Mouse (Mus musculus) liver, adult 2 months (tissue): ENCODE results near the gene Hes6. TPM values are rescaled to one million over a fixed set of nuclear protein-coding genes. Genes with fewer than 3 reads are reported as not detected.
A peak's percentile ranks its signal among the peaks of the same experiment; 100 is the strongest.

Experiments used
- DNase-seq: peaks from one replicate; pipeline ENCODE4 v3.0.0-alpha.2; 2011; ENCODE audit warnings: low read depth, low spot score; ENCODE audit errors: extremely low read depth
- H3K27ac ChIP-seq: fragments of 200-500 bp; replicated peaks from 2 replicates; pipeline ENCODE4 v1.5.1; 2012; ENCODE audit warnings: low read depth, mild to moderate bottlenecking, control low read depth, inconsistent platforms, low read length; ENCODE audit not compliant: insufficient read depth
- H3K27me3 ChIP-seq: fragments of 200-500 bp; 2 replicates; pipeline ENCODE4 v1.6.1; 2012; ENCODE audit warnings: mild to moderate bottlenecking, moderate library complexity, low read length, inconsistent platforms; ENCODE audit not compliant: control insufficient read depth, insufficient read depth
- H3K36me3 ChIP-seq: fragments of 200-500 bp; 2 replicates; pipeline ENCODE4 v1.6.1; 2012; ENCODE audit warnings: low read length, inconsistent platforms; ENCODE audit not compliant: control insufficient read depth, insufficient read depth
- H3K4me1 ChIP-seq: fragments of 200-500 bp; 2 replicates; pipeline ENCODE4 v1.6.1; 2011; ENCODE audit warnings: low read length; ENCODE audit not compliant: control insufficient read depth, insufficient read depth
- H3K4me3 ChIP-seq: fragments of 200-500 bp; 2 replicates; pipeline ENCODE4 v1.5.1; 2011; ENCODE audit warnings: low read depth, mild to moderate bottlenecking, control low read depth, low read length, moderate library complexity; ENCODE audit not compliant: insufficient read depth
- H3K79me2 ChIP-seq: fragments of 200-500 bp; 2 replicates; pipeline ENCODE4 v1.6.1; 2012; ENCODE audit warnings: inconsistent platforms, mild to moderate bottlenecking, low read length, moderate library complexity; ENCODE audit not compliant: control insufficient read depth, insufficient read depth
- H3K9ac ChIP-seq: fragments of 200-500 bp; 2 replicates; pipeline ENCODE4 v1.6.1; 2012; ENCODE audit warnings: low read depth, mild to moderate bottlenecking, control low read depth, inconsistent platforms, low read length
- CTCF ChIP-seq: fragments of 200-500 bp; IDR thresholded peaks from 2 replicates; pipeline ENCODE4 v1.5.1; 2011; ENCODE audit warnings: low read depth, low read length, control low read depth
- POLR2A ChIP-seq: fragments of 200-500 bp; IDR thresholded peaks from 2 replicates; pipeline ENCODE4 v1.6.1; 2011; ENCODE audit warnings: low read length, control low read depth; ENCODE audit not compliant: insufficient read depth; ENCODE audit errors: extremely low read depth
- WGBS: fragments of 180-500 bp; shearing (Covaris S2); methylation state at CpG from one replicate; pipeline ENCODE4 v1.1.7; 2018; 5-methylcytosine and 5-hydroxymethylcytosine counted together
- polyA plus RNA-seq: library from polyadenylated mRNA; depleted of rRNA; stranded (reverse); fragments of >200 nt; gene quantifications from 2 replicates; pipeline ENCODE4 v1.2.3, GENCODE M21; 2012; rRNA removed
- total RNA-seq: library from RNA; depleted of rRNA; stranded (reverse); fragments of >200 nt; gene quantifications from 2 replicates; pipeline ENCODE4 v1.2.3, GENCODE M21; 2014; rRNA removed

Hes6 gene
- total RNA-seq (64.6 and 97.0 TPM in 2 replicates), polyA plus RNA-seq (107 and 112 TPM in 2 replicates)

DNA sequence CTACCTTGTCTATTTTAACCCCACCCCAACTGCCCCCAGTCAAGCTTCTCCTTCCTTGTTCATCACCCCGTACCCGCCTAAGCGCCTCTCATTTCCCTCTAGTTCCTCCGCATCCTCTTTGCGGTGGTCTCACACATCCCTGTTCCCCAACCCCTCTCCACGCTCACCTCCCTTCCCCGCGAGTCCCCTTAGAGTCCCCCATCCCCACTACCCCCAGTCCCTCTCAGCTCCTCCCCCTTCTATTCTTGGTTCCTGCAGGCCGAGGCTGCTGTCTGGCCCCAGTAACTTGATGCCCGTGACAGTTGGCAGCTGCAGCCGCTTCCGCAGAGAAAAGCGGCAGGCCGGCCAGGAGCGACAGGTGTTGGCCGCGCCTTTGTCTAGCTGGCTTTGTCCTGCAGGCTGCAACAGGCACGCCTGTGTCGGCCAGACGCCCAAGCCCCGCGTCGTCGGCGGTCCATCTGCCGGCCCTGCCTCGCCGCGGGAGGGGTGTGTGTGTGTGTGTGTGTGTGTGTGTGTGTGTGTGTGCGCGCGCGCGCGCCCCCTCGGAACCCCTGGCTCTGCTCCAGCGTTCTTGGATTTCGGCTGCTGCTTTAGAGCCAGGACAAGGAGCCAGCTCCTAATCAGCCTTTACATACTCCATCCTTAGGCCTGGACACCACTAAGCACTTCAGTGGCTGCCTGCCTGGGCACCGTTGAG lies at the start of gene Hes6:
TSS of gene Hes6 (minus strand) at position 141 of the 697 bp plus-strand sequence.
- H3K4me3 ChIP-seq = peak within 1 kb of the TSS; percentile 92

DNA sequence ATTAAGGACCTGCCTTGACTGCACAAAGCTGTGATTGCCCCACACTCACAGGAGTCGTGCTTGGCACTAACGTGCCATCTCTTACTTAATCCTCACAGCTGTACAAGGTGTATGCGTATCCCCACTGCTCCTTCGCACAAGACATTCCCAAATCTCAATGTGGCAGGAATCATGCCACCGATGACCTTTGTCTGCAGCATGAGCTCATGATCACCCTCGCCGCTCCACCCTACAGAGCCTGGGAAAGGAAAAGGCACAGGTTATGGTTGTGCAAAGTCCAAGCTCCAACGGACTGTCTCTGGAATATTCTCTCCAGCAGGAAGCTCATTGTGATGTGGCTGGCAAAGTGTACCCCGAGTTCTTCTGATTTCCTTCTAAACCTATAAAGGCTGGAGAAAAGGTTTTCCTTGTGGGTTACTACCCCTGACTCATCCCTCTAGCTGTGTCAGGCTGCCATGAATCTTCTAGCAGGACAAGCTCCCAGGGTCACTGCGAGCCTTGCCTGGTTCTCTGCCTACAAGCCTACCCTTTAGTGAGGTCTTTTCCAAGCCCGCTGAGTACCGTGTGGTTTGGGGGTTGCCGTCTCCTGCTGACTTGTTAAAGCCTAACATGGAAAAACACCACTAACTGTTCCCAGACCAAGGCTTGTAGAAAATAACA lies 49.6 kb upstream of the Hes6 start:
- Histone ChIP-seq H3K27me3 (no peaks in the 10 kb centered on the region), H3K4me1 (peaks cover 27% of the 10 kb centered on the region), H3K79me2 (peaks cover 3% of the 10 kb centered on the region; the same call in 1 of the 2 replicates), H3K4me3 (no peak overlapping the region), H3K36me3 (no peaks in the 10 kb centered on the region), H3K9ac (no peak overlapping the region; the same call in 1 of the 2 replicates), H3K27ac (peak overlapping the region; percentile 59)
- peak; percentile 89 for DNase-seq
- TF ChIP-seq CTCF (no peak), POLR2A (no peak)
- 51% methylated on average over 13 of the region's 13 CpGs for WGBS

More for the DNA sequence above, at the start of gene Hes6:
- no peaks in the 10 kb centered on the region for H3K27me3 ChIP-seq
- H3K36me3 ChIP-seq = peaks cover 5% of the 10 kb centered on the region
- H3K9ac ChIP-seq = peak within 1 kb of the TSS; percentile 95
- WGBS = 3% methylated on average over 39 of the region's 39 CpGs
- H3K27ac ChIP-seq = peak within 1 kb of the TSS; percentile 91
- H3K4me1 ChIP-seq = peaks cover 14% of the 10 kb centered on the region
- H3K79me2 ChIP-seq = no peaks in the 10 kb centered on the region
- DNase-seq = peak; percentile 79
- TF ChIP-seq POLR2A = no peak
- TF ChIP-seq CTCF = no peak

DNA sequence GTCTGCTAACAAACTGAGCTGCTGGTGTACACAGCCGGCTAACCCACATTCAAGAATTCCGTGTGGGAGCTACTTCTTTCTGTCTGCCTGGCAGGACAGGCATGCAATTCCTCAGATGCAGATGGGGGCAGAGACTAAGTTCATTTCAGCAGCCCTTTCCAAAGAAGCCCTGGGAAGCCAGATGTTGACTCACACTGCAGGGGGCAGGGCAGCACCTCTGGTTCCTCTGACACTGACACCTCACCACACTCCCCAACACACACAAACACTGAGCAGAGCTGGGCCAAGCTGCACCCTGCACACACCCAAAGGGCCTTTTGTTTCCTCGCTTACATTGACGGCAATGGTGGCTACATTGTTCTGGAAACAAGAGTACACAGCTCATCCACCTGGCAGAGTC lies 46.7 kb upstream of the Hes6 start:
- WGBS = 40% methylated on average over 4 of the region's 4 CpGs
- Histone ChIP-seq H3K36me3 (no peaks in the 10 kb centered on the region), H3K4me3 (no peak overlapping the region), H3K79me2 (peaks cover 3% of the 10 kb centered on the region; the same call in 1 of the 2 replicates), H3K27ac (no peak overlapping the region), H3K27me3 (no peaks in the 10 kb centered on the region), H3K9ac (no peak overlapping the region), H3K4me1 (peaks cover 41% of the 10 kb centered on the region)
- no peak for DNase-seq
- TF ChIP-seq CTCF (peak; percentile 35; the same call in 1 of the 2 replicates), POLR2A (no peak)

DNA sequence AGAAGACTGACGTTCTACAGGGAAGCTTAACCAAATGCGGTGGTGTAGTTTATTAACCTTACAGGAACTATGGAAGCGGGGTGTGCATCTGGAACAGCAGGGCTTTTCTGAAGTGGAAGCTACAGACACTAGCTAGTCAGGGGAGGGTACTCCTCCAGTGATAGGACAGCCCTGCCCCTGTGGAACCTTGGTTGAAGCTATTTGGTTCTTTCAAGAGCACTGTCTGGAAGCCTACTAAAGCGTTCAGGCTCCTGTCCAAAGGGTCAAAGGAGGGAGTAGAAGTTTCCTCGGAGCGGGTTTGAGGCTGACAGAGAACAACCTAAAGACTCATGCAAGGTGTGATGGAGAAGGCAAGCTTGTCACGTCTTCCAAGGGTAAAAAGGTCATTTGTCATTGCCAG lies 46.2 kb upstream of the Hes6 start:
- 27% methylated on average over 7 of the region's 7 CpGs for WGBS
- Histone ChIP-seq H3K4me1 (peaks cover 41% of the 10 kb centered on the region), H3K27ac (no peak overlapping the region), H3K36me3 (no peaks in the 10 kb centered on the region), H3K9ac (no peak overlapping the region), H3K27me3 (no peaks in the 10 kb centered on the region), H3K4me3 (no peak overlapping the region), H3K79me2 (peaks cover 6% of the 10 kb centered on the region; the same call in 1 of the 2 replicates)
- TF ChIP-seq POLR2A = no peak
- TF ChIP-seq CTCF = no peak
- no peak for DNase-seq

DNA sequence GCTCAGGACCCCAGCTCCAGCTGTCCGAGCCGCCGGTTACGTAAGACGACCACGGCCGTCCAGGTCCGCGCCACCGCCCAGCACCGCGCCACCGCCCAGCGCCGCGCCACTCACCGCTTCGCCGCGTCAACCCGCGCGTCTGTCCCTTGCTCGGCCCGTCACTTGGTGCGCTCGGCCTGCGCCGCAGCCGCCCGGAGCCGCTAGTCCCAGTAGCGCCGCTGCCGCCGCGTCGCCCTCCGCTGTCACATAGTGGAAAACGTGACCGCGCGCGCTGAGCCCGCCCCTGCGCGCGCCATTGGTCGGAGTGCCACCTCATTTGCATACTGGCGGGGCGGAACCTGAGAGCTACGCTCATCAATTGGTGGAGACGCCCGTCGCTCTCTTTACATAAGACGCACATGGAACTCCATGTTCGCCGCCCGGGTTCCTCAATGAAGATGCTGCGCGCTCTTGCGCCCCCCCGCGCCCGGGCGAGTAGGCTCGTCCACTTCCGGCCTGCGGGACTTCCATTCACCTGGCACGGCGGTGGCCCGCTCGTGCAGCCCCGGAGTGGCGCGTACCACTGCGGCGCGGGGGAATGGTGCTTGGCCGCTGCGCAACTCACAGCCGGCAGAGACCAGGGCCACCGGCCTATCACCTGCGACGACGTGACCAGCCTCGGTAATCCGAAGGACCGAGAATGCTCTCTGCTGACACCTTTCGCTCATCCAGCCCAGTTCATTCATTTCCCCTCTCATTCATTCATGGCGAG lies 45.4 kb upstream of the Hes6 start, which contains the start of gene Per2:
TSS of gene Per2 (minus strand) at position 266 of the 751 bp plus-strand sequence.
- DNase-seq = peak; percentile 94
- Histone ChIP-seq H3K4me1 (peaks cover 43% of the 10 kb centered on the region), H3K4me3 (peak within 1 kb of the TSS; percentile 75), H3K9ac (peak within 1 kb of the TSS; percentile 98), H3K27me3 (no peaks in the 10 kb centered on the region), H3K27ac (peak within 1 kb of the TSS; percentile 89), H3K79me2 (peaks cover 15% of the 10 kb centered on the region; the same call in 1 of the 2 replicates), H3K36me3 (no peaks in the 10 kb centered on the region)
- TF ChIP-seq POLR2A (peak; percentile 46; the same call in 1 of the 2 replicates), CTCF (peak; percentile 68)
- under 1% methylated on average over 91 of the region's 91 CpGs for WGBS
